Mouse (Mus musculus): ENCODE results near the gene Gm44579. TPM values are rescaled to one million over a fixed set of nuclear protein-coding genes. Genes with fewer than 3 reads are reported as not detected.

The Gm44579 gene
- polyA plus RNA-seq, 1 experiment: not detected

GRCm38 (mm10) chr15:98161026-98161805, 59.6 kb downstream of the Gm44579 start:
- TF ChIP-seq CTCF (conservative IDR thresholded peaks at IDR 0.05; ENCODE audit: insufficient read depth, insufficient read length, low read depth, low read length) (no peak), POLR2A (IDR thresholded peaks at IDR 0.05; ENCODE audit: low read depth, low read length) (no peak)
- no peak overlapping the region for H3K27ac ChIP-seq (ENCODE audit: insufficient read depth, low read depth, low read length)
- no peaks in the 10 kb centered on the region for H3K36me3 ChIP-seq (ENCODE audit: control insufficient read depth, insufficient read depth, low read length)
- no peaks in the 10 kb centered on the region; the same call in 1 of the 2 replicates for H3K4me1 ChIP-seq (ENCODE audit: control insufficient read depth, insufficient read depth, low read length)
- no peaks in the 10 kb centered on the region for H3K27me3 ChIP-seq (replicated peaks; ENCODE audit: control insufficient read depth, insufficient read depth, low read length)
- no peak overlapping the region for H3K4me3 ChIP-seq (ENCODE audit: insufficient read depth, low read depth, low read length)
- DNase-seq: no peak
- 74% methylated on average over 19 of the region's 19 CpGs for WGBS

- Histone ChIP-seq H3K36me3 (ENCODE audit: control insufficient read depth, insufficient read depth, low read length) (no peaks in the 10 kb centered on the region), H3K4me3 (ENCODE audit: insufficient read depth, low read depth, low read length) (no peak overlapping the region), H3K27me3 (replicated peaks; ENCODE audit: control insufficient read depth, insufficient read depth, low read length) (no peaks in the 10 kb centered on the region), H3K4me1 (ENCODE audit: control insufficient read depth, insufficient read depth, low read length) (no peaks in the 10 kb centered on the region; the same call in 1 of the 2 replicates), H3K27ac (ENCODE audit: insufficient read depth, low read depth, low read length) (no peak overlapping the region)
- 84% methylated on average over 1 of the region's 1 CpGs for WGBS
- TF ChIP-seq CTCF (conservative IDR thresholded peaks at IDR 0.05; ENCODE audit: insufficient read depth, insufficient read length, low read depth, low read length): no peak
- TF ChIP-seq POLR2A (IDR thresholded peaks at IDR 0.05; ENCODE audit: low read depth, low read length): no peak
- no peak for DNase-seq
These were observed 63.5 kb downstream of the Gm44579 start for GRCm38 (mm10) chr15:98157253-98157652.

GRCm38 (mm10) chr15:98155944-98156343, 64.8 kb downstream of the Gm44579 start:
- WGBS: 66% methylated on average over 4 of the region's 4 CpGs
- no peaks in the 10 kb centered on the region for H3K27me3 ChIP-seq (replicated peaks; ENCODE audit: control insufficient read depth, insufficient read depth, low read length)
- no peak overlapping the region for H3K4me3 ChIP-seq (ENCODE audit: insufficient read depth, low read depth, low read length)
- H3K4me1 ChIP-seq (ENCODE audit: control insufficient read depth, insufficient read depth, low read length): no peaks in the 10 kb centered on the region; the same call in 1 of the 2 replicates
- no peak overlapping the region for H3K27ac ChIP-seq (ENCODE audit: insufficient read depth, low read depth, low read length)
- DNase-seq: peak; percentile 39
- no peaks in the 10 kb centered on the region for H3K36me3 ChIP-seq (ENCODE audit: control insufficient read depth, insufficient read depth, low read length)
- TF ChIP-seq CTCF (conservative IDR thresholded peaks at IDR 0.05; ENCODE audit: insufficient read depth, insufficient read length, low read depth, low read length) (no peak), POLR2A (IDR thresholded peaks at IDR 0.05; ENCODE audit: low read depth, low read length) (no peak)

- WGBS: 92% methylated on average over 5 of the region's 5 CpGs
These were observed 65.5 kb downstream of the Gm44579 start for GRCm38 (mm10) chr15:98155272-98155671.

GRCm38 (mm10) chr15:98154631-98155030, 66.1 kb downstream of the Gm44579 start:
- 81% methylated on average over 3 of the region's 3 CpGs for WGBS
- Histone ChIP-seq H3K27me3 (replicated peaks; ENCODE audit: control insufficient read depth, insufficient read depth, low read length) (no peaks in the 10 kb centered on the region), H3K36me3 (ENCODE audit: control insufficient read depth, insufficient read depth, low read length) (no peaks in the 10 kb centered on the region), H3K4me1 (ENCODE audit: control insufficient read depth, insufficient read depth, low read length) (no peaks in the 10 kb centered on the region), H3K27ac (ENCODE audit: insufficient read depth, low read depth, low read length) (no peak overlapping the region), H3K4me3 (ENCODE audit: insufficient read depth, low read depth, low read length) (no peak overlapping the region)
- DNase-seq: no peak
- TF ChIP-seq CTCF (conservative IDR thresholded peaks at IDR 0.05; ENCODE audit: insufficient read depth, insufficient read length, low read depth, low read length) (no peak), POLR2A (IDR thresholded peaks at IDR 0.05; ENCODE audit: low read depth, low read length) (no peak)

More at GRCm38 (mm10) chr15:98155272-98155671, 65.5 kb downstream of the Gm44579 start:
- Histone ChIP-seq H3K36me3 (ENCODE audit: control insufficient read depth, insufficient read depth, low read length) (no peaks in the 10 kb centered on the region), H3K27ac (ENCODE audit: insufficient read depth, low read depth, low read length) (no peak overlapping the region), H3K4me1 (ENCODE audit: control insufficient read depth, insufficient read depth, low read length) (no peaks in the 10 kb centered on the region), H3K4me3 (ENCODE audit: insufficient read depth, low read depth, low read length) (no peak overlapping the region), H3K27me3 (replicated peaks; ENCODE audit: control insufficient read depth, insufficient read depth, low read length) (no peaks in the 10 kb centered on the region)
- no peak for TF ChIP-seq POLR2A (IDR thresholded peaks at IDR 0.05; ENCODE audit: low read depth, low read length)
- TF ChIP-seq CTCF (conservative IDR thresholded peaks at IDR 0.05; ENCODE audit: insufficient read depth, insufficient read length, low read depth, low read length): no peak
- no peak for DNase-seq

- Histone ChIP-seq H3K27me3 (replicated peaks; ENCODE audit: control insufficient read depth, insufficient read depth, low read length) (no peaks in the 10 kb centered on the region), H3K27ac (ENCODE audit: insufficient read depth, low read depth, low read length) (no peak overlapping the region), H3K4me1 (ENCODE audit: control insufficient read depth, insufficient read depth, low read length) (no peaks in the 10 kb centered on the region), H3K36me3 (ENCODE audit: control insufficient read depth, insufficient read depth, low read length) (no peaks in the 10 kb centered on the region), H3K4me3 (ENCODE audit: insufficient read depth, low read depth, low read length) (no peak overlapping the region)
- no peak for DNase-seq
- no peak for TF ChIP-seq POLR2A (IDR thresholded peaks at IDR 0.05; ENCODE audit: low read depth, low read length)
- no peak for TF ChIP-seq CTCF (conservative IDR thresholded peaks at IDR 0.05; ENCODE audit: insufficient read depth, insufficient read length, low read depth, low read length)
- 57% methylated on average over 4 of the region's 4 CpGs for WGBS
These were observed 66.6 kb downstream of the Gm44579 start for GRCm38 (mm10) chr15:98154146-98154545.

- Histone ChIP-seq H3K36me3 (ENCODE audit: control insufficient read depth, insufficient read depth, low read length) (no peaks in the 10 kb centered on the region), H3K27ac (ENCODE audit: insufficient read depth, low read depth, low read length) (no peak overlapping the region), H3K4me1 (ENCODE audit: control insufficient read depth, insufficient read depth, low read length) (no peaks in the 10 kb centered on the region), H3K4me3 (ENCODE audit: insufficient read depth, low read depth, low read length) (no peak overlapping the region), H3K27me3 (replicated peaks; ENCODE audit: control insufficient read depth, insufficient read depth, low read length) (no peaks in the 10 kb centered on the region)
- DNase-seq: peak; percentile 43
- TF ChIP-seq CTCF (conservative IDR thresholded peaks at IDR 0.05; ENCODE audit: insufficient read depth, insufficient read length, low read depth, low read length) (peak; percentile 38), POLR2A (IDR thresholded peaks at IDR 0.05; ENCODE audit: low read depth, low read length) (no peak)
- 18% methylated on average over 3 of the region's 3 CpGs for WGBS
These were observed 67.2 kb downstream of the Gm44579 start for GRCm38 (mm10) chr15:98153625-98154024.
